Comparison of ENCODE assay signal across 9 mouse cellular contexts in the genomic region with DNA sequence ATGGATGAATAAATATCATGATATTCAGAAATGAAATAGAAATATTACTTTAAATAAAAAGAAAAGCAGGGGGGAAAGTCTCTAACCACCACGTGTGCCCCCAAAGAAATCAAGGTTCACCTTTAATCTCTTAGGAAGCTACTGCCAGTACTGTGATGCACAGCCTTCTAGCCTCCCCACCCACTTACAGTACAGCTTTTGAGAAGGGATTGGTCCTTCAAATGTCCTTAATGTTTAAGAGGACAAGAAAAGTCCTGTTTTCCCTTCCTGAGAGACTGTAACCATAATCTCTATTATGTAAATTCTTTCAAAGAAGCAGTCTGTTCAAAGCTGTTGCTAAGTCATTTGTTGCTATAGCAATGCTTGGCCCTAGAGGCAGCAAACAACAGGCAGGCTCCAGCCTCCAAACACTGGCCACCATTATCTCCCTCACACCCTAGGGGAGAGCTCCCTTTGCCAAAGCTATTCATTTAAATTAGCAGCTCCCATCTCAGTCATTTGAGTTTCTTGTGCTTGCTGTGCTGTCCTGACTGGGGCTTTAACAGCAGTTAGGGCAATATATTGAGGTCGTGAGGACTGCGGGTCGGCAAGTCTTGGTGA. TPM values are rescaled to one million over a fixed set of nuclear protein-coding genes. Genes with fewer than 3 reads are reported as not detected.
A peak's percentile ranks its signal among the peaks of the same experiment; 100 is the strongest.
DNase-seq lines count a peak whose midpoint lies in the region; ATAC-seq lines count a peak whose summit lies in the region.
"Had no signal": no experiment of that assay in that cellular context is flagged by ENCODE, and none has a peak within 500 bp of the region (broad histone marks: within the 10 kb centered on the region; RNA-seq: fewer than 3 reads in every experiment).

No protein-coding gene starts in this region.

- H3K4me1 ChIP-seq in embryonic facial prominence, embryonic 14.5 days (ENCODE audit: control insufficient read depth, insufficient read depth, low read length): peaks cover 4% of the 10 kb centered on the region
- peaks cover 19% of the 10 kb centered on the region for H3K4me1 ChIP-seq in neural tube, embryonic 15.5 days

- H3K27me3 ChIP-seq in embryonic facial prominence, embryonic 14.5 days (replicated peaks; ENCODE audit: control insufficient read depth, insufficient read depth, low read length): no peaks in the 10 kb centered on the region
- no peaks in the 10 kb centered on the region for H3K27me3 ChIP-seq in neural tube, embryonic 15.5 days (replicated peaks)

- peak; percentile 34 for DNase-seq in lung, postnatal 10 days
- no peak for DNase-seq in lung, postnatal 25 days (ENCODE audit: low spot score)
- DNase-seq in embryonic facial prominence, embryonic 14.5 days (ENCODE audit: low spot score): peak; percentile 39
- peak; percentile 49 for DNase-seq in layer of hippocampus, adult 9-11 months
- DNase-seq in kidney, postnatal 25 days: no peak
- DNase-seq in gastrocnemius, postnatal 10 days: no peak

- 47% methylated on average over 4 of the region's 4 CpGs for WGBS in embryonic facial prominence, embryonic 14.5 days
- WGBS in neural tube, embryonic 15.5 days: 10% methylated on average over 4 of the region's 4 CpGs

- no peak overlapping the region for H3K4me3 ChIP-seq in embryonic facial prominence, embryonic 14.5 days (ENCODE audit: low read depth, low read length)
- H3K4me3 ChIP-seq in neural tube, embryonic 15.5 days (replicated peaks): no peak overlapping the region

- no peak overlapping the region for H3K9ac ChIP-seq in embryonic facial prominence, embryonic 14.5 days (ENCODE audit: low read depth, low read length)
- H3K9ac ChIP-seq in neural tube, embryonic 15.5 days (replicated peaks): no peak overlapping the region

- no peak overlapping the region for H3K4me2 ChIP-seq in embryonic facial prominence, embryonic 14.5 days (ENCODE audit: low read depth, low read length)
- H3K4me2 ChIP-seq in neural tube, embryonic 15.5 days: no peak overlapping the region

- peak; percentile 72; the same call in 1 of the 2 replicates for ATAC-seq in embryonic facial prominence, embryonic 14.5 days (ENCODE audit: low read depth)
- ATAC-seq in neural tube, embryonic 15.5 days (ENCODE audit: low FRiP score): peak; percentile 93
- ATAC-seq in monocyte, adult 5-6 weeks (replicated peaks; ENCODE audit: insufficient number of reproducible peaks, low FRiP score, low TSS enrichment, poor library complexity, severe bottlenecking): no peak

- no peaks in the 10 kb centered on the region for H3K36me3 ChIP-seq in embryonic facial prominence, embryonic 14.5 days (ENCODE audit: control insufficient read depth, insufficient read depth, low read length)
- H3K36me3 ChIP-seq in neural tube, embryonic 15.5 days: no peaks in the 10 kb centered on the region

- no peaks in the 10 kb centered on the region for H3K9me3 ChIP-seq in embryonic facial prominence, embryonic 14.5 days (ENCODE audit: control insufficient read depth, low read length)
- no peaks in the 10 kb centered on the region for H3K9me3 ChIP-seq in neural tube, embryonic 15.5 days (replicated peaks)

- no peak overlapping the region for H3K27ac ChIP-seq in embryonic facial prominence, embryonic 14.5 days (replicated peaks; ENCODE audit: low read depth, low read length)
- H3K27ac ChIP-seq in neural tube, embryonic 15.5 days (replicated peaks): peak overlapping the region; percentile 66

RNA-seq across cellular contexts. Expression of a gene that starts 14.5 kb away (rescaled TPM):
- 0.54 and 0.72 TPM in 2 replicates for polyA plus RNA-seq in embryonic facial prominence, embryonic 14.5 days (2014; fragmentation: Nextera tagmentation; extraction: Ambion mirVana)
- 22.9 and 24.1 TPM in 2 replicates for polyA plus RNA-seq in neural tube, embryonic 15.5 days (2015; fragmentation: Nextera tagmentation; extraction: Ambion mirVana)
- total RNA-seq in monocyte, adult 5-6 weeks (2017): not detected in 3 replicates
- total RNA-seq in gastrocnemius, postnatal 10 days (2021): not detected
- polyA plus RNA-seq: heart, embryonic 14.5 days had no signal

Comparison
In these comparisons a context has a peak if more than half of its experiments do, and no peak if none do; other contexts are left out.
1. DNase-seq: peak in lung, postnatal 10 days (single experiment), embryonic facial prominence, embryonic 14.5 days (single experiment) and layer of hippocampus, adult 9-11 months (single experiment); none in lung, postnatal 25 days (single experiment), kidney, postnatal 25 days (0 of 2) and gastrocnemius, postnatal 10 days (single experiment).